Mouse (Mus musculus) liver, adult (tissue): Measurements from ENCODE around the gene Lias.
A peak's percentile ranks its signal among the peaks of the same experiment; 100 is the strongest.

ENCODE experiments used
- GATA4 ChIP-seq: IDR thresholded peaks from 2 replicates; pipeline ENCODE4 v1.6.1; 2014; ENCODE audit warnings: mild to moderate bottlenecking, low read length; ENCODE audit not compliant: insufficient replicate concordance

The Lias gene

GRCm38 (mm10) chr5:65407989-65408388 lies 16.7 kb downstream of the Lias start:
- TF ChIP-seq GATA4, result no peak

GRCm38 (mm10) chr5:65415653-65416458 lies 24.6 kb downstream of the Lias start:
- peak; percentile 91; the same call in 1 of the 2 replicates for TF ChIP-seq GATA4

- TF ChIP-seq GATA4, result no peak
Observed at GRCm38 (mm10) chr5:65419136-65419535, 27.8 kb downstream of the Lias start.

- TF ChIP-seq GATA4, result peak; percentile 44; the same call in 1 of the 2 replicates
Observed at GRCm38 (mm10) chr5:65420822-65421221, 29.5 kb downstream of the Lias start.

GRCm38 (mm10) chr5:65422803-65423202 lies 31.5 kb downstream of the Lias start:
- no peak for TF ChIP-seq GATA4

- TF ChIP-seq GATA4, result peak; percentile 89
Observed at GRCm38 (mm10) chr5:65424215-65424614, 32.9 kb downstream of the Lias start.

GRCm38 (mm10) chr5:65425251-65425650 lies 34.0 kb downstream of the Lias start:
- TF ChIP-seq GATA4, result peak; percentile 79

GRCm38 (mm10) chr5:65428321-65428720 lies 37.0 kb downstream of the Lias start:
- TF ChIP-seq GATA4, result no peak

GRCm38 (mm10) chr5:65429441-65429840 lies 38.1 kb downstream of the Lias start:
- no peak for TF ChIP-seq GATA4

- TF ChIP-seq GATA4, result no peak
Observed at GRCm38 (mm10) chr5:65434471-65435362, 43.4 kb downstream of the Lias start.

GRCm38 (mm10) chr5:65435363-65435805 lies 44.1 kb downstream of the Lias start:
- no peak for TF ChIP-seq GATA4

GRCm38 (mm10) chr5:65435806-65436561 lies 44.7 kb downstream of the Lias start, which contains the start of gene Ugdh:
Gene Ugdh, minus strand, starts transcription at chr5:65435949.
- no peak for TF ChIP-seq GATA4

GRCm38 (mm10) chr5:65438041-65438440 lies 46.7 kb downstream of the Lias start:
- TF ChIP-seq GATA4, result no peak

GRCm38 (mm10) chr5:65444981-65445380 lies 53.7 kb downstream of the Lias start:
- TF ChIP-seq GATA4, result no peak

- no peak for TF ChIP-seq GATA4
Observed at GRCm38 (mm10) chr5:65446756-65447155, 55.5 kb downstream of the Lias start.
